Mouse (Mus musculus): ENCODE data around the gene Ddx25. TPM values are rescaled to one million over a fixed set of nuclear protein-coding genes. Genes with fewer than 3 reads are reported as not detected.
A peak's percentile ranks its signal among the peaks of the same experiment; 100 is the strongest.

Gene Ddx25
- polyA plus RNA-seq, 2 experiments = 2.3 to 3.0 TPM

DNA sequence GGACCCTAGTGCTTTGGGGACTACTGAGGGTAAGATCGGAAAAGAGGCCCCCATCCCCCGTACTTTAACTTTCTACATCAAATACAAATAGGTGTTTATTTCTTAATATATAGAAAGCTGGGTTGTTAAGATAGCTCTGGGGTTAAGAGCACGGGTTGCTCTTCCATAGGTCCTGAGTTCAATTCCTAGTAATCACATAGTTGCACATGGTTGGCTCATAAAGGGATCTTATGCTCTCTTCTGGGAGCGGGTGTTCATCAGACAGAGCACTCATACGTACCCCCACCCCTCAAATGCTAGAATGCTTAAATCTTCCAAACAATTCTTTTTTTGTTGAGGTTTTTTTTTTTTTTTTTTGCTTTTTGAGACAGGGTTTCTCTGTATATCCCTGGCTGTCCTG lies 12.3 kb upstream of the Ddx25 start:
- WGBS = 10% methylated on average over 5 of the region's 5 CpGs
- peak overlapping the region; percentile 56 for H3K4me2 ChIP-seq (replicated peaks; ENCODE audit: low read depth, low read length, severe bottlenecking)
- no peaks in the 10 kb centered on the region for H3K9me3 ChIP-seq (ENCODE audit: control insufficient read depth, low read length)
- H3K4me3 ChIP-seq (replicated peaks; ENCODE audit: low read length) = peak overlapping the region; percentile 80
- H3K27ac ChIP-seq (replicated peaks; ENCODE audit: low read depth, low read length) = no peak overlapping the region
- H3K36me3 ChIP-seq (ENCODE audit: control insufficient read depth, insufficient read depth, low read length) = peaks cover 27% of the 10 kb centered on the region
- peak overlapping the region; percentile 72 for H3K9ac ChIP-seq (ENCODE audit: low read depth, low read length, severe bottlenecking)
- DNase-seq (ENCODE audit: low spot score) = no peak
- no peaks in the 10 kb centered on the region for H3K4me1 ChIP-seq (ENCODE audit: control insufficient read depth, insufficient read depth, low read length)
- TF ChIP-seq POLR2A (IDR thresholded peaks at IDR 0.05; ENCODE audit: borderline replicate concordance, extremely low read depth, insufficient read depth, insufficient read length) = no peak
- no peak for ATAC-seq (ENCODE audit: low FRiP score, low read depth)
- peaks cover 3% of the 10 kb centered on the region; the same call in 1 of the 2 replicates for H3K27me3 ChIP-seq (ENCODE audit: control insufficient read depth, insufficient read depth, low read length)

- H3K9ac ChIP-seq (ENCODE audit: low read depth, low read length, severe bottlenecking) = peak within 1 kb of the TSS; percentile 72
- WGBS = under 1% methylated on average over 86 of the region's 86 CpGs
These were observed 11.5 kb upstream of the Ddx25 start, which contains the start of the genes Pate2 and Hyls1 for GRCm38 (mm10) chr9:35569571-35570534. Gene Pate2, plus strand, starts transcription at chr9:35570284. Gene Hyls1, minus strand, starts transcription at chr9:35570398.

GRCm38 (mm10) chr9:35567995-35568394 lies 9.7 kb upstream of the Ddx25 start:
- no peak for TF ChIP-seq POLR2A (IDR thresholded peaks at IDR 0.05; ENCODE audit: borderline replicate concordance, extremely low read depth, insufficient read depth, insufficient read length)
- Histone ChIP-seq H3K4me3 (replicated peaks; ENCODE audit: low read length) (no peak overlapping the region), H3K9me3 (ENCODE audit: control insufficient read depth, low read length) (no peaks in the 10 kb centered on the region), H3K27ac (replicated peaks; ENCODE audit: low read depth, low read length) (no peak overlapping the region), H3K27me3 (ENCODE audit: control insufficient read depth, insufficient read depth, low read length) (no peaks in the 10 kb centered on the region), H3K9ac (ENCODE audit: low read depth, low read length, severe bottlenecking) (no peak overlapping the region), H3K4me1 (ENCODE audit: control insufficient read depth, insufficient read depth, low read length) (no peaks in the 10 kb centered on the region), H3K4me2 (replicated peaks; ENCODE audit: low read depth, low read length, severe bottlenecking) (no peak overlapping the region), H3K36me3 (ENCODE audit: control insufficient read depth, insufficient read depth, low read length) (peaks cover 44% of the 10 kb centered on the region)
- WGBS = 88% methylated on average over 3 of the region's 3 CpGs
- DNase-seq (ENCODE audit: low spot score) (no peak), ATAC-seq (ENCODE audit: low FRiP score, low read depth) (no peak)

More at GRCm38 (mm10) chr9:35569571-35570534, 11.5 kb upstream of the Ddx25 start, which contains the start of the genes Pate2 and Hyls1:
- Histone ChIP-seq H3K27me3 (ENCODE audit: control insufficient read depth, insufficient read depth, low read length) (peaks cover 3% of the 10 kb centered on the region; the same call in 1 of the 2 replicates), H3K4me3 (replicated peaks; ENCODE audit: low read length) (peak within 1 kb of the TSS; percentile 80), H3K27ac (replicated peaks; ENCODE audit: low read depth, low read length) (peak within 1 kb of the TSS; percentile 89), H3K36me3 (ENCODE audit: control insufficient read depth, insufficient read depth, low read length) (peaks cover 35% of the 10 kb centered on the region), H3K4me1 (ENCODE audit: control insufficient read depth, insufficient read depth, low read length) (no peaks in the 10 kb centered on the region), H3K9me3 (ENCODE audit: control insufficient read depth, low read length) (no peaks in the 10 kb centered on the region), H3K4me2 (replicated peaks; ENCODE audit: low read depth, low read length, severe bottlenecking) (peak within 1 kb of the TSS; percentile 67)
- ATAC-seq (ENCODE audit: low FRiP score, low read depth) (peak; percentile 97), DNase-seq (ENCODE audit: low spot score) (peak; percentile 99)
- peak; percentile 75; the same call in 1 of the 2 replicates for TF ChIP-seq POLR2A (IDR thresholded peaks at IDR 0.05; ENCODE audit: borderline replicate concordance, extremely low read depth, insufficient read depth, insufficient read length)

DNA sequence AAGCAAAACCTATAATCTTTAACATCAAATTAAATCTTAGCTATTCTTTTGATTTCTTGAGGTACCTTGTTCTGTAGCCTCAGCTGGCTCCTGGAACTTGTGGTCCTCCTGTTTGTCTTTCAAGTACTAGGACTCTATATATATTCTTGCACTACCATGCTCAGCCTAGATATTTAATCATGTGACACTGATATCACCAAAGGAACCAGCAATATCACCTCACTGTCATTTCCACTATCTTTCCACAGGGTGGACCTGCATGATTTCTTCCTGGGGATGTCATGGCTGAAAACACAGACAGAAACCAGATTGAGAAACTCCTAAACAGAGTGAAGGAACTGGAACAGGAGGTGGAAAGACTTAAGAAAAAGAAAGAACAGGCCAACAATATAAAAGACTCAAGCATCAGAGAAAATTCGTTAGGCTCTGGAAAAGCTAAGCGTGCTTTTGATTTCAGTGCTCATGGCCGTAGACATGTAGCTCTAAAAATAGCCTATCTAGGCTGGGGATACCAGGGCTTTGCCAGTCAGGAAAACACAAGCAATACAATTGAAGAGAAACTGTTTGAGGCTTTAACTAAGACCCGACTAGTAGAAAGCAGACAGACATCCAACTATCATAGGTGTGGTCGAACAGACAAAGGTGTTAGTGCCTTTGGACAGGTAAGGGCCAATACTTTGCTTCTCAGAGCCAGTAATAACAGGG lies 6.4 kb upstream of the Ddx25 start:
- no peak overlapping the region for H3K4me2 ChIP-seq (replicated peaks; ENCODE audit: low read depth, low read length, severe bottlenecking)
- H3K9me3 ChIP-seq (ENCODE audit: control insufficient read depth, low read length) = no peaks in the 10 kb centered on the region
- peaks cover 8% of the 10 kb centered on the region for H3K4me1 ChIP-seq (ENCODE audit: control insufficient read depth, insufficient read depth, low read length)
- no peak for ATAC-seq (ENCODE audit: low FRiP score, low read depth)
- no peaks in the 10 kb centered on the region for H3K27me3 ChIP-seq (ENCODE audit: control insufficient read depth, insufficient read depth, low read length)
- H3K4me3 ChIP-seq (replicated peaks; ENCODE audit: low read length) = no peak overlapping the region
- peaks cover 63% of the 10 kb centered on the region for H3K36me3 ChIP-seq (ENCODE audit: control insufficient read depth, insufficient read depth, low read length)
- H3K9ac ChIP-seq (ENCODE audit: low read depth, low read length, severe bottlenecking) = no peak overlapping the region
- DNase-seq (ENCODE audit: low spot score) = no peak
- TF ChIP-seq POLR2A (IDR thresholded peaks at IDR 0.05; ENCODE audit: borderline replicate concordance, extremely low read depth, insufficient read depth, insufficient read length) = no peak
- WGBS = 93% methylated on average over 5 of the region's 5 CpGs
- no peak overlapping the region for H3K27ac ChIP-seq (replicated peaks; ENCODE audit: low read depth, low read length)

DNA sequence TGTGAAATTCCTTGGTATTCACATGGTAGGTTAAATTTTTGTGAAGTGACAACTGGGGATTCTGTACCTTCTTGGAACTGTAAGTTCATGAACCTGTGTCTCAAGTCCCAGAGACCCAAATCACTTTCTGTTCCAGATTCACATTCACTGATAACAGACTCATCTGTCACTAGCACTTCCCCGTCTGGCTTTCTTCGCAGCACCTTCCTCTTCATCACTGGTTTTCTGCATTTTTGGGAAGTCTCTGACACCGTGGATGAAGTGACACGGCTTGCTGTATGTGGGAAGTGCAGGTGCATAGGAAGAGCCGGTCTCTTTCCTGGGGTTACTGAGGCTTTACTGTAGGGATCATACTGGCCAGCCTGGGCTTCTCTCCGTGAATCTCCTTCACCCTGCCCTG lies 3.3 kb upstream of the Ddx25 start:
- no peaks in the 10 kb centered on the region for H3K27me3 ChIP-seq (ENCODE audit: control insufficient read depth, insufficient read depth, low read length)
- 90% methylated on average over 6 of the region's 6 CpGs for WGBS
- H3K9me3 ChIP-seq (ENCODE audit: control insufficient read depth, low read length) = no peaks in the 10 kb centered on the region

More for the DNA sequence above, 3.3 kb upstream of the Ddx25 start:
- peaks cover 16% of the 10 kb centered on the region for H3K4me1 ChIP-seq (ENCODE audit: control insufficient read depth, insufficient read depth, low read length)
- H3K9ac ChIP-seq (ENCODE audit: low read depth, low read length, severe bottlenecking) = no peak overlapping the region
- TF ChIP-seq POLR2A (IDR thresholded peaks at IDR 0.05; ENCODE audit: borderline replicate concordance, extremely low read depth, insufficient read depth, insufficient read length) = no peak
- ATAC-seq (ENCODE audit: low FRiP score, low read depth) (no peak), DNase-seq (ENCODE audit: low spot score) (no peak)
- H3K27ac ChIP-seq (replicated peaks; ENCODE audit: low read depth, low read length) = no peak overlapping the region
- no peak overlapping the region for H3K4me2 ChIP-seq (replicated peaks; ENCODE audit: low read depth, low read length, severe bottlenecking)
- H3K36me3 ChIP-seq (ENCODE audit: control insufficient read depth, insufficient read depth, low read length) = peaks cover 45% of the 10 kb centered on the region
- H3K4me3 ChIP-seq (replicated peaks; ENCODE audit: low read length) = no peak overlapping the region
